Mouse (Mus musculus) megakaryocyte-erythroid progenitor cell, adult 5-6 weeks (primary cell): ENCODE data around the gene 1810049J17Rik. TPM values are rescaled to one million over a fixed set of nuclear protein-coding genes. Genes with fewer than 3 reads are reported as not detected.
A peak's percentile ranks its signal among the peaks of the same experiment; 100 is the strongest.

ENCODE experiments used
- ATAC-seq: replicated peaks from 2 replicates; pipeline ENCODE4 v1.8.0; 2016; ENCODE audit warnings: mild to moderate bottlenecking, inconsistent platforms; ENCODE audit not compliant: severe bottlenecking, poor library complexity, low FRiP score, low TSS enrichment
- total RNA-seq, 2 experiments: library from RNA; stranded (forward) in 1 of 2; stranded (reverse) in 1 of 2; fragments of 200-1000, 215-1000 nt in 1 of 2; fragments of >200 nt in 1 of 2; fragmentation: Nextera tagmentation in 1 of 2; gene quantifications; 2 replicates each; pipeline ENCODE4 v1.2.3; 2014 to 2017

The 1810049J17Rik gene
- total RNA-seq, 2 experiments from 2014 or later: 1.0 TPM; not detected in 1

- ATAC-seq: no peak
Observed at GRCm38 (mm10) chr15:12351470-12351869, 29.8 kb upstream of the 1810049J17Rik start.

DNA sequence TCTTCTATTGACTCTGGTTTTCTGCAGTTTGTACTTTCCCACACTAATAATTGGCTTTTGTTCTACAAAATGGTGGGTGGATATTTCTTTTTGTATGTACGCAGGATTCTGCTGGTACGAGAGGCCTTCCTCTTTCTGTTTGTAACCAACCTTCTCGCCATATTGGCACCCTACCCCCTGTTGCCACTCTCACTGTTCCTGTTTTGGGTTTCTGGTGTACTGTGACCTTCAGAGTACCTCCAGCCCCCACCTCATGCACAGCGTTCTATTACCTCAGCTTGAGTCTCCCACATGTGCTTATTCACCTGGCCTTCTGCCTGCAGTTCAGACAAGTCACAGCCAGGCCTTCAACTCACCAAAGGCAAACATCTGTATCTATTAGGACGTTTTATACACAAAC lies 28.1 kb upstream of the 1810049J17Rik start:
- no peak for ATAC-seq

DNA sequence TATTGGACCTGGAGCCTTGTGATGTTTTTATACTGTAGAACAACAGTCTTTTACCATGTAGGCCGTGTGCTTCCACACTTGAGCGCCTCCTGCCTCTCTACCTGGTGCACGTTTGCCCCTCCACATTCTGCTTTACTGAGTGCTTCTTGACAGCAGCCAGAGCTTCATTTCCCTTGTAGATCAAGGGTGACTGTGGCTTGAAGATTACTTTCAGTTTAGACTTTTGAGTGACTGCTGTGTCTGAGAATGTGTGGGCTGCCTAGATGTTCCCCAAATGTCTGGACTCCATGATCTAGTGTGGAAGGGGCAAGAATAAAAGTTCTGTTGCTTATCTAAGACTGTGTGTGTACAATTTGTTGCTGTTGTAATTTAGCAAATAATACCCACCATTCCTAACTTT lies 27.3 kb upstream of the 1810049J17Rik start:
- 0 out of 2 replicates have a peak, but pooled peaks have one; percentile 28 for ATAC-seq

DNA sequence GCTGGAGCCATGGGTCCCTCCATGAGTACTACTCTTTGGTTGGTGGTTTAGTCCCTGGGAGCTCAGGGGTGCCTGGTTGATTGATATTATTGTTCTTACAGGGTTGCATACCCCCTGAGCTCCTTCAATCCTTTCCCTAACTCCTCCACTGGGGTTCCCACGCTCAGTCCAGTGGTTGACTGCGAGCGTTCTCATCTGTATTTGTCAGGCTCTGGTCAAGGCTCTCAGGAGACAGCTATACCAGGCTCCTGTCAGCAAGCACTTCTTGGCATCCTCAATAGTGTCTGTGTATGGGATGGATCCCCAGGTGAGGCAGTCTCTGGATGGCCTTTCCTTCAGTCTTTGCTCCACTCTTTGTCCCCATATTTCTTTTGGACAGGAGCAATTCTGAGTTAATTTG lies 25.2 kb upstream of the 1810049J17Rik start:
- no peak for ATAC-seq

DNA sequence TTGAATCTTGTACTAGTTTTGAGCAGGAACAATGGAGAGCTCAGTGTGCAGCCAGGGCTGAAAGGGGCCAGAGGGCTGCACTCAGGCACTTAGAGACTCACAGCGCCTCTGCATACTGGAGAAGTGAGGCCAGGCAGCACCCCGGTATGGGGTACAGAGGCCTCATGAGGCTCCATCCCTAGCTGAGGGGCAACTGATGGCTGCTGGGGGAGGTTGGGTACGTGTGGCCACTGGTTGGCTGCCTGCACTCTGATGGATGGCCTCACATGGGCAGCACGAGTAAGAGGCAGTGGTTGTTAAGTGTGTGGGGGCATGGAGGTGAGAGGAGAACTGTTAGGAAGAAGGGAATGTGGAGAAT lies 19.7 kb upstream of the 1810049J17Rik start:
- ATAC-seq: no peak; the same call in 1 of the 2 replicates

DNA sequence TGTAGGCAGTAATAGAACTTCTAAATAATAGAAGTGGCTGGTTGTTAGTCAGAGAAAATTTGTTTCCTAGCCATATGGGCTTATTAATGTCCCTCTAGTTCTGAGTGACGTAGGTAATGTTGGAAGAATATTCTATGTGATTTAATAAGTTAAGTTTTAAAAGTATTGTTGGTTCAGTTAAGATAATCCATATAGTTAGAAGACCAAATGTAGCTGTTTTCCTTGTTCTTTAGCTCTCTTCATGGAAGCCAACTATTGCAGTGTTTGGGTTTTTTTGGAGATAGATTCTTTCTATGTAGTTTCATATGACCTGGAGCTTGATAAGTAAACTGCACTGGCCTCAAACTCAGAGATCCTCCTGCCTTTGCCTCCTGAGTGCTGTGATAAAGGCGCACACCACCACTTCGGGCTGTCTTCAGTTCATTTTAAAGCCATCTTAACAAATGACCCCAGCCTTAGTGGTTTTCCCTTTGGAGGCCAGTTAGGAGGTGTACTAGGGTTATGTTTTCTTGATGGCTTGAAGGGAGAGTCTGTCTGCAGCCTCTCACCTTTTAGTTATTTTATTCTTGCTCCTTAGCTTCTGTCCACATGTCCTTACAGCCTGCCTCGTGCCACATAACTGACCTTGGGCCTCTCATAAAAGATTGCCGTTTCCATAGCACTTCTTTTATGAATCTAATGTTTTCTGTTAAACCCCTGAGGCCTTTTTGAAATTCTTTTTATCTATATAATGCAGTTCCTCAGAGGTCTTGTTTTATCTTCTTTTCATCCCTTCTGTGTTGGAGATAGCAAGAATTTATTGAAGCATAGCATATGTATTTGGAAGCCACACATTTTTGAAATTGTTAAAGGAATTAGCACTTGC lies 19.1 kb upstream of the 1810049J17Rik start:
- ATAC-seq: peak; percentile 45

DNA sequence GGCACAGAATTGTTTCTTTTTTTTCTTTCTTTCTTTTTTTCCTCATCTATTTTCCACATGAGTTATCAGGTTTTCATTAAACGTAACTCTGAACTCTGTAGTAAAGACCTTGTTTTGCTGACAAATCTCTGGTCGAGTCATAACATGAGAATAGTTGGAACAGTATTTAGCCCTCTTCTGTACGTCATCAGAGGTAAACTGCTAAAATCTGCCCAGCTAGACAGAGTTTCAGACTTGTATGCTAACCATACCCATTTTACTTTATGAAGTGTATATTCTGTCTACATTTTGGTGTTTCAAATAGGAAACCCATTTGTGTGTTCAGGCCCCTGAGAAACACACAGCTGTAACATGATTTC lies 16.1 kb upstream of the 1810049J17Rik start:
- no peak; the same call in 1 of the 2 replicates for ATAC-seq

DNA sequence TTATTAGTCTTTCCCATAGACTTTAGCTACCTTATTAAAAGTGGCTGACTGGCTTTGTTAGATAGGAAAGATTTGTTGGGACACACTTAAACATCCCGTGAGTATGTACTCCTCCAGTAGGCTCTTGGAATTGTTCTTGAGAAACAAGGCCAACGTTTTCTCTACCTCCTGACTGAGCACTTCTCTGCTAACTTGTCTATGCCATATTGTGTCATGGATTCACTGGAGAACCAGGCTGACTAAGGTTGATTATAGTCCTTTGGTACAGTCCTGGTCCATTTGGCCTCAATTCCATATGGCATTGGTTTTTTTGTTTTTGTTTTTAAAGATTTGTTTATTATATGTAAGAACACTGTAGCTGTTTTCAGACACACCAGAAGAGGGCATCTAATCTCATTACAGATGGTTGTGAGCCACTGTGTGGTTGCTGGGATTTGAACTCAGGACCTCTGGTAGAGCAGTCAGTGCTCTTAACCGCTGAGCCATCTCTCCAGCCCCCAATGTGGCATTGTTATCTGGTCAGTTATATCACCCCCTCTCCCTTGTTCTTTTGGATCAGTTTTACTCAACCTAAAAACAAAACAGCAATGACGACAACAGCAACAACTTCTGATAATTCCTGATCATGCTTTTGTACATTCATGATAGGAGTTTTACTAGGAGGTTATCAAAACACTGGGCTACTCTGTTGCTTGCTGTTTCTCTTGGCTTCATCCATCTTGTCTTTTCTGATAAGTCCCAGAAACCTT lies 15.5 kb upstream of the 1810049J17Rik start:
- ATAC-seq: peak; percentile 76

DNA sequence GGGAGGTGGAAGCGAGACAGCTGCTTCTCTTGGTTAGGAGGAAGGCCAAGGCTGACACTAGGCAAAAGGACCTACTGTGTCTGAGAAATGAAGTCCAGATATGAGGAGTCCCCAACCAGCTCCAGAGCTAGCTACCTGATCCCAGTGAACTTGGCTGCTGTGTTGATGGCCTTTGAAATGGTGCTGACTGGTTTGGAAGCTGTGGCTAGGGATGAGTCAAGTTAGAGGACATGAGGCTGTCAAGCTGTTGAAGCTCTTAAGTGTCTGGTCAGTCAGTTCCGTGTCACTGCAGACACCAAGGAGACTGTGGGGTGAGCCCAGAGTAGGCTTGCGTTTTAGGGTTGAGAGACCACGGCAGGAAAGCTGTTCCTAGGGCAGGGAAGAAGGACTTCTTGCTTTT lies 12.7 kb upstream of the 1810049J17Rik start:
- no peak for ATAC-seq

DNA sequence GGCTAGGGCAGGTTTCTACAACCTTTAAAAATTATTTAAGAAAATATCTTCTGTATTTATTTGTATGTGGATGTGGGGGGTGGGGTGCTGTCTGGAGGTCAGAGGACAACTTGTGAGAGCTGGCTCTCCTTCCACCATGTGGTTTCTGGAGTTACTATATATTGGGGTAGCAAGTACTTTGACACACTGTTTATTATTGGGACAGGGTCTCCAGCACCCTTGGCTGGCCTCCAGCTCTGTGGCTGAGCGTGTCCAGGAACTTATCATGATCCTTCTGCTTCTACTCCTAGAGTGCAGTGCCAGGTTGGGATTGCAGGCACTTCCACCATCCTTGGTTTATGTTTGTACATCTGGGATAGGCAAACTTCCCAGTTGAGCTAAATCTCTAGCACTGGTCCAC lies 9.6 kb upstream of the 1810049J17Rik start:
- no peak for ATAC-seq

DNA sequence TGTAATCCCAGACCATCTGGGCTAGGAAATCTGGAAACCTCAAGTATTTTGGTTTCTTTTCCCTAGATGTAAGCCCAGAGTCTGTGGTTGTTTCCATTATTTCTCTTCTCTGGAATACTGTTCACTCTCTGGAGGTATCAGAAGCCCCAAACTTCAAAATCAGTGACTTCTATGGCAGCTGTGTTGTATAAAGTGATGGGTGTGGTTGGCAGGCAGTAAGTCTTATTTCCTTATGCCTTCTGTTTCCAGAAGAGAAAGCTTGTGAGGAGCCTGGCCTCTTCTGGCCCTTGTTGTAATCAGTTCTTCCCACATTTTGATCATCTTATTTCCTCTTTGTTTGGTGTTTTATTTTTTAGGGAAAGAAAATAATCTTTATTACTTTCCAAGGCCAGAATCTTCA lies 9.2 kb upstream of the 1810049J17Rik start:
- ATAC-seq: peak; percentile 57

GRCm38 (mm10) chr15:12330389-12330788 lies 8.7 kb upstream of the 1810049J17Rik start:
- no peak for ATAC-seq

DNA sequence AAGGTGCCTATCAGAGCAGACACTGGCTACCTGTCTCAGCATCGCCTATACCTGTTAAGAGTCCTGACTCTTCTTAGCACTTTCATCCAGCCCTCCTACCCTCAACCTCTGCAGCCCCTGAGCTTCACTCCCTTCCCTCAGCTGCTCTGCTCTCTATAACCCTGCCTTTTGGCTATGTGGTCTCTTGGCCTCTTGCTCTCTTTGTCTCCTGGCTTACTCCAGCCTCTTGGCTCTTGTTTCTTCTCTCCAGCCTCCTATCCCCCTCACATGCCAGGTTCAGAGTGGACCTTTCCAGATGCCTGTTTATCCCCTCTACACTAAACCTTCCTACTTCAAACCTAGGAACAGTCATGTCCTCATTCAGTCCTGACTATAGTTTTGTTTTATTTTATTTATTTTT lies 2.6 kb upstream of the 1810049J17Rik start:
- no peak for ATAC-seq

DNA sequence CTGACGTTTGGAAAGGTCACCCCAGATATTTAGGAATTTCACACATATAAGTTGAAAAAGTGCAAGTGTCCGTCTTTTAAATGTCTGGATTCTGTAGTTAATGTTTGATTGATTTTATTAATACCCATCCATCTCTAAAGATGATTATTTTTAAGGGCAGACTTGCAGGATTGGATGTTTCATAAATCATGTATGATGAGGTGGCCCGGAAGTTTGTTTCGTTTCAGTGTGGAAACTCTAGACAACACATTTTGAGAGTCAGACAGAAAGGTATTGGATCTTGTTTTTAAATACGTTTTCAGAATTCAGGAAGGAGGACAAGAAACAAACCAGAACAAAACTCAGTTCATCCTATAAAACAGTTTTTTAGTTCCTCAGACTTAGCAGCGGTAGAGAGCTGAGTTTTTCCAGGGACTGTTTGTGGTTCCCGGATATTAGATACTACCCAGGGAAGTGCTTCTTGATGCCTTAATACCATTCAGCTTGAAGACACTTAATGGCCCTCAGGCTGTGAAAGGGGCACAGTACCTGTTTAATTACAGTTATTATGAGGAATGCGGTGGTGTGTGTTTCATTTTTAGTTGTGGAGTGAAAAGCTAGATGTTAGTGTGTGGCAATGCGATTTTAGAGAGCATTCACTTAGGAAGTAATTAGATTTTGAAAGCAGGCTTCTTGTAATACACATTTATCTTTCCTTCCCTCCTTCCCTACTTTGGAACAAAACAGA lies 1.1 kb upstream of the 1810049J17Rik start:
- ATAC-seq: no peak

GRCm38 (mm10) chr15:12321091-12321787 lies 460 bp downstream of the 1810049J17Rik start, which contains the start of gene Golph3:
Golph3 (plus strand) TSS chr15:12321450.
- peak; percentile 79 for ATAC-seq

DNA sequence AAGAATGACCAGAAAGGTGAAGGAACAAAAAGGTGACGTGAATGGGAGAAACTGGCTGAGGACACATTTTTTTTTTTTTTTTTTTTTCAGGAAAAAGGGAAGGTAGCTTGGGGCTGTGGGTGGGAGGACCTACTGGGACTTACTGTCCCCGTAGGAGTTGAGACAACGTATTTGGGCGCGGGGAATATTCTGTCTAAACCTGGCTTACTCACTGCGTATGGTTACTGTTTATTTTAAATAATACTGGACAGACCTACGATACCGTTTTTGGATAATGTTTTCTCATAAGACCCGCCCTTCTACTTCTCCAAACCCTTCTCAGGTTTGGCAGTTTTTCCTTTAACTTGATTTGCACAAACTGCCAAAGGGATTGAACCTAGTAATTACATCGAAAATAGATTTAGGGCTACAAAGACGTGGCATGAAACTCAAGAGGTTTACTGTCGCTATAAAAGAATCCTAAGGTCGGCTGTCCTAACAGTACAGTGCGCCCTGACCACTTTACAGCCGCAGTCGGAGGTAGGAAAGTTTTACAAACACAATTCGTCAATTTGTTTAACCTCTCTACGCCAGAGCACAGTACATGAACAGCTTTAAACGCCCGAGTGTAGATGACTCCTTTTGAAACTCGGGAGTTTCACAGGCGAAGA lies 1.1 kb downstream of the 1810049J17Rik start:
- peak; percentile 23 for ATAC-seq

DNA sequence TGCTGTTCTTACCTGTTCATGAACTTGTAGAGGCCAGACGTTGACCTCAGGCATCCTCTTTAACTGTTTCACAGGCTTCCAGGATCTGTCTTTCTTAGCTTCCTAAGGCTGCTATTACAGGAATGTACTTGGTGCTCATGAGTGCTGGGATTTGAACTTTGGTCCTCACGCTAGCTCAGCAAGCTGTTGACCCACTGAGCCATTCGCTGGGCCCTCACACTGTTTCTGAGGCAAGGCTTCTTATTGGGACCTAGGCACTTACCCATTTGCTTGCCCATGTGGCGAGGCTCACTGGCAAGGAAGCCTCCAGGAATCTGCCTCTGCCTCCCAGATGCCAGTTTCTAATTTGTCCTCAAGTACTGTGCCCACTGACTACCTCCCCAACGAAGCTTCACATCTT lies 1.8 kb downstream of the 1810049J17Rik start:
- ATAC-seq: no peak

DNA sequence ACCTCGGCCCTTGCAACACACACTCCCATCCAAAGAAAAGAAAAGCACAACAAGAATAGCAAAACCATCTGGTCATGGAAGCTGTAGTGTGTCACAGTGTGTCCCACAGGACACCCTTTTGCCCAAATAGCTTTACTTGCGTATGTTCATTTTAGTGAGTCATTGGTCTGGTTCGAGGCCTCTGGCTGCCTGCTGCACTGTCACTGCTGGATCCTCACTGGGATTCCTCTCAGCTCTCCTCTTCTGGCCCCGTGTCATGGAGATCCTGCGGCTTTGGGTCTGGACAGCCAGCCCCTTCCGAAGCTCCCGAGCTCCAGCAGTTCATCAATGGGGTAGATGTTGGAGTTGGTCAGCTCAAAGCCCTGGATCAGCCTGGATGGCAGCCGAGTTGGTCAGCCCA lies 3.2 kb downstream of the 1810049J17Rik start:
- ATAC-seq: no peak

DNA sequence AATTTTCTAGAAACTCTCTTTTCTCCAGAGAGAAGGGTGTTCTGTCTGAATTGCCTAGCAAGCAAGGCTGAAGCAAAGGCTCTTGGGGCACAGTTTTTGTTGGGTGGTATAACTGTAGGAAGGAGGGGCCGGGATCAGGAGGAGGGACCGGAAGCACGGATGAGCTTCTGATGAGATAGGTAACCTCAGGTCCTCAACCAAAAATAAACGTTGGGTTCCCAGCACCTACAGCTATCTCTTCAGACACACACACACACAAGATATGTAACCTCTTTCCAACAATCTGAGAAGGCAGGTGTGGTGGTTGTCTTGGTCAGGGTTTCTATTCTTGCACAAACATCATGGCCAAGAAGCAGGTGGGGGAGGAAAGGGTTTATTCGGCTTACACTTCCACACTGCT lies 4.4 kb downstream of the 1810049J17Rik start:
- peak; percentile 45 for ATAC-seq
